Mouse (Mus musculus): ENCODE data around the gene Zfp385a.
"Not testable (repeated sequence)": the region's sequence is repeated elsewhere in the genome, so short reads cannot be mapped to it uniquely, and the experiment has no call there.

Zfp385a gene

GRCm38 (mm10) chr15:103290843-103291242 is 49.0 kb downstream of the Zfp385a start:
- no peak for DNase-seq (ENCODE audit: low spot score in 2 of 2)

- no peak for DNase-seq (ENCODE audit: low spot score in 2 of 2)
Observed at GRCm38 (mm10) chr15:103290417-103290816, 49.5 kb downstream of the Zfp385a start.

- no peak for DNase-seq (ENCODE audit: low spot score in 2 of 2)
Observed at GRCm38 (mm10) chr15:103289600-103289999, 50.3 kb downstream of the Zfp385a start.

GRCm38 (mm10) chr15:103285778-103286417 is 54.0 kb downstream of the Zfp385a start:
- DNase-seq (ENCODE audit: low spot score in 2 of 2), result peak in 1 of 2 experiments; percentile 65

GRCm38 (mm10) chr15:103284647-103285046 is 55.2 kb downstream of the Zfp385a start:
- DNase-seq (ENCODE audit: low spot score in 2 of 2), result peak in 1 of 2 experiments; percentile 14

GRCm38 (mm10) chr15:103284066-103284465 is 55.8 kb downstream of the Zfp385a start:
- peak in 1 of 2 experiments; percentile 57 for DNase-seq (ENCODE audit: low spot score in 2 of 2)

- no peak for DNase-seq (ENCODE audit: low spot score in 2 of 2)
Observed at GRCm38 (mm10) chr15:103281465-103282205, 58.3 kb downstream of the Zfp385a start.

GRCm38 (mm10) chr15:103280817-103281464 is 59.0 kb downstream of the Zfp385a start:
- no peak for DNase-seq (ENCODE audit: low spot score in 2 of 2)

- DNase-seq (ENCODE audit: low spot score in 2 of 2), result no peak
Observed at GRCm38 (mm10) chr15:103279750-103280149, 60.1 kb downstream of the Zfp385a start.

- no peak for DNase-seq (ENCODE audit: low spot score in 2 of 2)
Observed at GRCm38 (mm10) chr15:103277949-103278348, 61.9 kb downstream of the Zfp385a start.

GRCm38 (mm10) chr15:103275943-103276342 is 64.0 kb downstream of the Zfp385a start:
- DNase-seq (ENCODE audit: low spot score in 2 of 2), result not testable (repeated sequence)

- DNase-seq (ENCODE audit: low spot score in 2 of 2), result peak; percentile 81 to 91
Observed at GRCm38 (mm10) chr15:103272419-103273279, 67.2 kb downstream of the Zfp385a start, which contains the start of gene Copz1. Gene Copz1, plus strand, starts transcription at chr15:103272714.

- DNase-seq (ENCODE audit: low spot score in 2 of 2), result no peak
Observed at GRCm38 (mm10) chr15:103268903-103269302, 71.0 kb downstream of the Zfp385a start.

- no peak for DNase-seq (ENCODE audit: low spot score in 2 of 2)
Observed at GRCm38 (mm10) chr15:103264794-103265193, 75.1 kb downstream of the Zfp385a start.

Data from cerebellum, postnatal 4 days (tissue).